Mouse (Mus musculus) forebrain, embryonic 15.5 days (tissue): ENCODE data around the gene Inka2. TPM values are rescaled to one million over a fixed set of nuclear protein-coding genes. Genes with fewer than 3 reads are reported as not detected.
"Not testable (repeated sequence)": the region's sequence is repeated elsewhere in the genome, so short reads cannot be mapped to it uniquely, and the experiment has no call there.

ENCODE experiments used
- ATAC-seq: fragments of 200-750 bp; cut with Nextera tagmentation; replicated peaks from 2 replicates; pipeline ENCODE4 v1.8.0; 2017; ENCODE audit warnings: mild to moderate bottlenecking, moderate TSS enrichment, moderate library complexity
- H3K27ac ChIP-seq: fragments of 300-500 bp; sonication (generic); replicated peaks from 2 replicates; pipeline ENCODE4 v1.5.1; 2015; ENCODE audit warnings: mild to moderate bottlenecking, inconsistent platforms
- H3K27me3 ChIP-seq: fragments of 300-500 bp; sonication (generic); 2 replicates; pipeline ENCODE4 v1.6.1; 2015; ENCODE audit warnings: inconsistent platforms
- H3K36me3 ChIP-seq: fragments of 300-500 bp; sonication (generic); 2 replicates; pipeline ENCODE4 v1.6.1; 2015; ENCODE audit warnings: mild to moderate bottlenecking, inconsistent platforms
- H3K4me1 ChIP-seq: fragments of 300-500 bp; sonication (generic); 2 replicates; pipeline ENCODE4 v1.6.1; 2015; ENCODE audit warnings: inconsistent platforms
- H3K4me2 ChIP-seq: fragments of 300-500 bp; sonication (generic); replicated peaks from 2 replicates; pipeline ENCODE4 v1.6.1; 2015; ENCODE audit warnings: mild to moderate bottlenecking, inconsistent platforms
- H3K4me3 ChIP-seq: fragments of 300-500 bp; sonication (generic); 2 replicates; pipeline ENCODE4 v1.5.1; 2015; ENCODE audit warnings: mild to moderate bottlenecking, inconsistent platforms
- H3K9ac ChIP-seq: fragments of 300-500 bp; sonication (generic); replicated peaks from 2 replicates; pipeline ENCODE4 v1.6.1; 2015; ENCODE audit warnings: mild to moderate bottlenecking, inconsistent platforms
- H3K9me3 ChIP-seq: fragments of 300-500 bp; sonication (generic); 2 replicates; pipeline ENCODE4 v1.6.1; 2016; ENCODE audit warnings: inconsistent platforms
- WGBS: fragments of 180-500 bp; shearing (Covaris S2); methylation state at CpG from one replicate; pipeline ENCODE4 v1.1.7; 2015; ENCODE audit warnings: mixed read lengths; 5-methylcytosine and 5-hydroxymethylcytosine counted together
- polyA plus RNA-seq: library from polyadenylated mRNA; unstranded; fragments of >200 nt; fragmentation: Nextera tagmentation; extraction: Ambion mirVana; gene quantifications from 2 replicates; pipeline ENCODE4 v1.2.1, GENCODE M21; 2015

Inka2 gene
- polyA plus RNA-seq, 1 experiment from 2014 or later, result 3.1 TPM

DNA sequence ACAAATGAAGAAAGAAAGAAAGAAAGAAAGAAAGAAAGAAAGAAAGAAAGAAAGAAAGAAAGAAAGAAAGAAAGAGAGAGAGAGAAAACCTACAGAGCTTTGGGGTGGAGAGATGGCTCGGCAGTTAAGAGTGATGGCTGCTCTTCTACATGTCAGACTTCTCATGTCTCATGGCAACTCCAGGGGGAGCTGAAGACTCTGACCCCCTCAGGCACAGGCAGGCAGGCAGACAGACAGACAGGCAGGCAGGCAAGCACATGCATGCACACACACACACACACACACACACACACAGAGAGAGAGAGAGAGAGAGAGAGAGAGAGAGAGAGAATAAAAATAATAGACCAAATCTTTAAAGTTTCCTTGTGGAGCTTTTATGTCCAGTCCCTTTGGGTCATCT, 3.6 kb upstream of the Inka2 start:
- not testable (repeated sequence) for H3K9me3 ChIP-seq, H3K27me3 ChIP-seq, H3K4me3 ChIP-seq, H3K36me3 ChIP-seq, H3K4me2 ChIP-seq, H3K27ac ChIP-seq, H3K9ac ChIP-seq, ATAC-seq
- WGBS, result 48% methylated on average over 1 of the region's 1 CpGs
- H3K4me1 ChIP-seq, result peaks cover 30% of the 10 kb centered on the region

DNA sequence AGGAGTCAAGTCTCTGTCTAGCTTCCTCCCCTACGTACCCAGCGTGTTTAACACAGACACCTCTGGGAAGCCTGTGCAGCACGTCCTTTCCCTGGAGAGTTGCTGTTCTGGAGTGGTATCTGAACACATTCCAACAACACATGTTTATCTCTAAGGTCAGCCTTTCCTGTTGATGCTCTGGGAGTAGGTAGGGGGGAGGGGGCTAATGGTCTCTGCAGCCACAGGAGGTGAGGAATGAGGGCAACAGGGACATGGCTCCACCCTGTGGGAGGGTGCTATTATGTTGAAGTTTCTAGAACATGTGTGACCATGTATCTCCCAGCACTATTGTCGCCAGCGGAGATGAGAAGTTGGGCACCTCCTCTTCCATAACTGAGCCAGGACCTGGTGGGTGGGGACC, 3.0 kb upstream of the Inka2 start:
- H3K9ac ChIP-seq, result no peak overlapping the region
- no peaks in the 10 kb centered on the region for H3K36me3 ChIP-seq
- WGBS, result 73% methylated on average over 5 of the region's 5 CpGs
- no peak for ATAC-seq
- peaks cover 30% of the 10 kb centered on the region for H3K4me1 ChIP-seq
- no peaks in the 10 kb centered on the region for H3K9me3 ChIP-seq
- H3K27me3 ChIP-seq, result no peaks in the 10 kb centered on the region; the same call in 1 of the 2 replicates
- no peak overlapping the region for H3K27ac ChIP-seq
- H3K4me2 ChIP-seq, result no peak overlapping the region
- no peak overlapping the region for H3K4me3 ChIP-seq

DNA sequence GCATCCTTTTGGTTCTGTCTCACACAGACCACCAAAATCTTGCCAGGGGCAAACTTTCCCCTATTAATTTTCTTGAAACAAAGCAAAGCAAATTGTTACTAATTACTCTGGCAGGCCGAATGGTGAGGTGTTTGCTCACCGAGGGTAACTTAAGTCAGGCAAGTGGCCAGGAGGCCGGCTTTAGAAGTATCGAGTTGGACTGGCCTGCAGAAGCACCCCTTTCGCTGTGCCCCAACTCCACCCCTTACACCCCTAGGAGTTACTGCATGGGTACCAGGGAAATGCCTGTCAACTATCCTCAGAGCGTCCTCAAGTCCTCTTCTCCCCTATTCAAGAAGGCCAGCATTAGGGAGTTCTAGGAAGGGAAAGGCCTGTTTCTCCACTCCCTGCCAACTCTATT, 828 bp upstream of the Inka2 start:
- no peak overlapping the region for H3K4me3 ChIP-seq
- WGBS, result 42% methylated on average over 6 of the region's 6 CpGs
- H3K4me2 ChIP-seq, result no peak overlapping the region
- no peak overlapping the region for H3K27ac ChIP-seq
- H3K9me3 ChIP-seq, result no peaks in the 10 kb centered on the region
- ATAC-seq, result no peak
- H3K27me3 ChIP-seq, result no peaks in the 10 kb centered on the region; the same call in 1 of the 2 replicates
- no peak overlapping the region for H3K9ac ChIP-seq
- H3K36me3 ChIP-seq, result no peaks in the 10 kb centered on the region
- H3K4me1 ChIP-seq, result peaks cover 28% of the 10 kb centered on the region

DNA sequence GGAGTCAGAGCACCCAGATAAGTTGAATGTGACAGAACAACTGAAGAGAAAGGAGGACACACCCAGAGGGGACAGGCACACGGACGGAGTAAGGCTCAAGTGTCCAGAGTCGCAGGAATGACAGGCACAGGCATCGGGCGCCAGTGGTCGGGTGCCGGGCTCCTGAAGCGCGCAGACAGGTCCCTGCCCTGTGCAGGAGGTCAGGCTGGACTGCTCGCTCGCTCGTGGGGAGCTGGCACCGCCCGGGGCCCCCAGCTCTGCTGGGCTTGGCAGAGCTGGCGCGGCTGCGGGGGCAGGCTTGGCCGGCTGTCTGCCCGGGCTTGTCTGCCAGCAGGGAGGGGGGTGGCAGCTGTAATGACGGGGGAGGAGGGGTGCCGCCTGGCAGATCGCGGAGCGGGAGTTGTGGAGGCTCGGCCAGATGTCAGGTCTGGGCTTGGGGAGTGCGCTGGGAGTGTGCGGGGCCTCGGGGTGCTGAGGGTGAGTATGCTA, 706 bp downstream of the Inka2 start:
- ATAC-seq, result peak; percentile 72
- peaks cover 30% of the 10 kb centered on the region for H3K4me1 ChIP-seq
- no peaks in the 10 kb centered on the region for H3K36me3 ChIP-seq
- WGBS, result under 1% methylated on average over 28 of the region's 28 CpGs
- H3K4me2 ChIP-seq, result peak overlapping the region; percentile 96
- peak overlapping the region; percentile 62 for H3K27ac ChIP-seq
- H3K9ac ChIP-seq, result peak overlapping the region; percentile 49
- no peaks in the 10 kb centered on the region for H3K9me3 ChIP-seq
- H3K27me3 ChIP-seq, result no peaks in the 10 kb centered on the region; the same call in 1 of the 2 replicates
- peak overlapping the region; percentile 49 for H3K4me3 ChIP-seq

DNA sequence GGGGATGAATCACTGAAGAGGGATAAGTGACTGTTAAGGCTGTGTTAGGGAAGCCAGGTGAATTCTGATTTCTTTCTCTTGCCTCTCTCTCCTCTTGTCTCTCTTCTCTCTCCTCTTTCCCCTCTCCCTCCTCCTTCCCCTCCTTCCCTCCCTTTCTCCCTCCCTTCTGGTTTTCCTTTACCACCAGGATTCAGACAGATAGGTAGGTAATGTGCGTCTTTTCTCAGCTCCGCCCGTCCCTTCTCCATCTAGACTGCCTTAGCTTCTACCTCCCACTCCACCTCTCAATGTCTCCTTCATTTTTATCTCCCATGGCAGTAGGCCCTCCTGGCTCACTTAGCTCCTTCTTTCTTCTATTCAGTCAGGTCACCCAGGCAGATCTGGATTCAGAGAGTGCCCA, 1.2 kb downstream of the Inka2 start:
- no peaks in the 10 kb centered on the region; the same call in 1 of the 2 replicates for H3K27me3 ChIP-seq
- H3K4me3 ChIP-seq, result peak overlapping the region; percentile 49
- H3K4me1 ChIP-seq, result peaks cover 34% of the 10 kb centered on the region
- peak overlapping the region; percentile 62; the same call in 1 of the 2 replicates for H3K27ac ChIP-seq
- no peaks in the 10 kb centered on the region for H3K9me3 ChIP-seq
- WGBS, result 25% methylated on average over 3 of the region's 3 CpGs
- H3K9ac ChIP-seq, result peak overlapping the region; percentile 49
- ATAC-seq, result no peak
- peak overlapping the region; percentile 96 for H3K4me2 ChIP-seq
- no peaks in the 10 kb centered on the region for H3K36me3 ChIP-seq

DNA sequence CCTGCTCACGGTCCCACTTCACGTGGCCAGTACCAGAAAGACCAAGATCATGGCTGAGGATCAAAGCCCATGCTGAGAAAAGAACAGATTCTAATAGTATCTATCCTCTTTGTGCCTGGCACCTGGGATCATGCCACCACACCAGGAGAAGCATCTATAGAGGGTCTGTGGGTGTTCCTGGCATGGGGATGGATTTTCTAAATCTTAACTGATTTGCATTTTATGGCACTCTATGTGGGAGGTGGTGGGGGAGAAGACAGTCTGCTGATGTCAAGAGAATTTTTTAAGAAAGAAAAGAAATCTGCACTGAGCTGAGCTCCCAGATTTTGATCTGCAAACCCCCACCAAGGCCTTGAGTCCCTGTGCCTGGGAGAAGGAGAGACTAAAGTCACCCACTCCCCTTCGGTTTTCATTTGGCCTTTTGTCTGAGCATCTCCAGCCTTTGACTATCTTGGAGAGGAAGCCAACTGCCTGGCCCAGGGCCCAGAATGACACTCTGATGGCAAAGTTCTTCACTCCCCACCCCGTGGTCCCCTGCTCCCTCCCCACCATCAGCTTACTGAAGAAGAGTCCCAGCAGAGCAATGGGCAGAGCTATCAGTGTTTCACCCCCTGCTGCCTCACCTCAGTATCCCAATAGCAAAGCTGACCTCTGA, 2.1 kb downstream of the Inka2 start:
- H3K4me2 ChIP-seq, result no peak overlapping the region; the same call in 1 of the 2 replicates
- no peak overlapping the region for H3K9ac ChIP-seq
- no peak overlapping the region for H3K27ac ChIP-seq
- H3K9me3 ChIP-seq, result no peaks in the 10 kb centered on the region
- H3K4me1 ChIP-seq, result peaks cover 36% of the 10 kb centered on the region
- H3K27me3 ChIP-seq, result no peaks in the 10 kb centered on the region; the same call in 1 of the 2 replicates
- H3K36me3 ChIP-seq, result no peaks in the 10 kb centered on the region
- H3K4me3 ChIP-seq, result peak overlapping the region; percentile 49; the same call in 1 of the 2 replicates
- WGBS, result 33% methylated on average over 4 of the region's 4 CpGs
- ATAC-seq, result no peak

DNA sequence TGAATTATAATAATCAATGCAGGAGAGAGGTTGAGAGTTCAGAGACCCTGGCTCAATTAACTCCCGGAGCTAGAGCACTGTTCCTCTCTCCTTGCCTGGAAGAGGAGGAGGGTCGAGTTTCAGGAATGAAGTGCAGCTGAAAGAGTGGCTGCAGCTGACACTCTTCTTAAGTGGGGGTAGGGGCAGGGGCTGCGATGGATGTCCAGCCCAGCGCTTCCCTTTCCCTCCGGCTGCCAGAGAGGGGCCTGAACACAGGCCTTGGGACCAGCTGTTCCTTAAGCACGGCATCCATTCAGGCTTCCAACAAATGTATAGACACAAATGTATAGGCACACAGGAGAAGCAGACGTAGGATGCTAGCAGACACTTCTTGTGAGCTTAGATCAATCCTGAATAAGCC, 3.2 kb downstream of the Inka2 start:
- no peak overlapping the region for H3K4me2 ChIP-seq
- no peak overlapping the region for H3K27ac ChIP-seq
- no peaks in the 10 kb centered on the region for H3K36me3 ChIP-seq
- H3K9me3 ChIP-seq, result no peaks in the 10 kb centered on the region
- 23% methylated on average over 7 of the region's 7 CpGs for WGBS
- no peak for ATAC-seq
- H3K4me3 ChIP-seq, result no peak overlapping the region
- no peaks in the 10 kb centered on the region; the same call in 1 of the 2 replicates for H3K27me3 ChIP-seq
- H3K4me1 ChIP-seq, result peaks cover 36% of the 10 kb centered on the region
- no peak overlapping the region for H3K9ac ChIP-seq

DNA sequence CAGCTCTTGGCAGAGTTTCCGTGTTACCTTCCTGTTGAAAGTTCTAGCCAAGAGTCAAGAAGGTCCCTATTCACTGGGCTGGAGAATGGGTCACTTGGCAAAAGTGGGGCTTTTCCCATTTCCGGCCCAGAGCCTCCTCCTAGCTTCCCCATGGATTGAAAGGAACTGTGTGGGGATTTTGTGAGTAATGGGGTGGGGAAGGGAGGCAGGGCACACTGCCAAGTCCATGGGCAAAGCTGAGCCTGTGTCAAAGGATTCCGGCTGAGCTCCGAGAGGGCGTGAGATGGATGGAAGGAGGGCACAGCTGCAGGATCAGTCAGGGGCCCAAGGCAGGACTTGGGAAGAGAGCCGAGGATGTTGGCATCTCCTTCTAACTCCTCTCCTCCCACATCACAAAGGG, 5.8 kb downstream of the Inka2 start:
- ATAC-seq, result 0 out of 2 replicates have a peak, but pooled peaks have one; percentile 26
- Histone ChIP-seq H3K9ac (no peak overlapping the region), H3K4me3 (no peak overlapping the region), H3K36me3 (no peaks in the 10 kb centered on the region), H3K27me3 (no peaks in the 10 kb centered on the region), H3K4me1 (peaks cover 26% of the 10 kb centered on the region), H3K9me3 (no peaks in the 10 kb centered on the region), H3K4me2 (no peak overlapping the region), H3K27ac (peak overlapping the region; percentile 15; the same call in 1 of the 2 replicates)
- WGBS, result 16% methylated on average over 6 of the region's 6 CpGs

DNA sequence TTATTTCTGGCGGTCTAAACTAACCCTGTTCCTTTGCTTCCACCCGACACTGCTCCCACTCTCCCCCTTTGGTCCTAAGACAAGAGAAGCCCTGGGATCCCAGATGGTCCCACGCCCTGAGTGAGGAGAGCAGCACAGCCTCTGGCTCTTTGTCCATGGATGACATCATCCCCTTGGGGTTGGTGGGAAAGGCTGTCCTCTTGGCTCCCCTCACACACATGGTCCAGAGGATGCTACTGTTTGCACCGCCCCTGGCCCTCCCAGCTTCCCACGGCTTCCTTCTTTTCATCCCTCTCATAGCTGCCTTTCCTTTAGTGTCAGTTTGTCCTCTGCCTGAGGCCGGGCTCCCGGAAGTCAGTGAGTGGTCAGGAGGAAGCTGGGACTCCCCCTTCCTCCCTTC, 7.3 kb downstream of the Inka2 start:
- no peaks in the 10 kb centered on the region for H3K36me3 ChIP-seq
- H3K4me1 ChIP-seq, result peaks cover 11% of the 10 kb centered on the region
- H3K4me2 ChIP-seq, result no peak overlapping the region
- no peaks in the 10 kb centered on the region for H3K27me3 ChIP-seq
- no peak overlapping the region for H3K27ac ChIP-seq
- H3K9me3 ChIP-seq, result no peaks in the 10 kb centered on the region
- no peak for ATAC-seq
- no peak overlapping the region for H3K4me3 ChIP-seq
- WGBS, result 78% methylated on average over 7 of the region's 7 CpGs
- no peak overlapping the region for H3K9ac ChIP-seq

DNA sequence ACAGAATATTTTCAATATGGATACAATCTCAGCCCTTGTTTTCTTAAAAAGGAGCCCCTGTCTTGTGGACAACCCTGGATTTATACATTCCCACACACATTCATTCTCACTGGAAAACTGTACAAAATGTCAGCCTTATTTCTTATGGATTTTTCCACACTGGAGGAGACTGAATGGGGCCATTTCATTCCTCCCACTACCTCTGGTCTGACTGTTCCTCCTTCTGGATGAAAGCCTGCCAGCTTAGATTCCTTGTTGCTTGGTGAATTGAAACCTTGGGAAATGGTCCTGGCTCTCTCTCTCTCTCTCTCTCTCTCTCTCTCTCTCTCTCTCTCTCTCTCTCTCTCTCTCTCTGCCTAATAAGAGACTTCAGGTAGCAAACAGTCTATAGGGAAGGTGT, 8.4 kb downstream of the Inka2 start:
- no peaks in the 10 kb centered on the region for H3K27me3 ChIP-seq
- no peak overlapping the region for H3K9ac ChIP-seq
- no peak overlapping the region for H3K27ac ChIP-seq
- H3K4me2 ChIP-seq, result no peak overlapping the region
- ATAC-seq, result no peak
- H3K4me3 ChIP-seq, result no peak overlapping the region
- peaks cover 8% of the 10 kb centered on the region for H3K4me1 ChIP-seq
- no peaks in the 10 kb centered on the region for H3K36me3 ChIP-seq
- H3K9me3 ChIP-seq, result no peaks in the 10 kb centered on the region

DNA sequence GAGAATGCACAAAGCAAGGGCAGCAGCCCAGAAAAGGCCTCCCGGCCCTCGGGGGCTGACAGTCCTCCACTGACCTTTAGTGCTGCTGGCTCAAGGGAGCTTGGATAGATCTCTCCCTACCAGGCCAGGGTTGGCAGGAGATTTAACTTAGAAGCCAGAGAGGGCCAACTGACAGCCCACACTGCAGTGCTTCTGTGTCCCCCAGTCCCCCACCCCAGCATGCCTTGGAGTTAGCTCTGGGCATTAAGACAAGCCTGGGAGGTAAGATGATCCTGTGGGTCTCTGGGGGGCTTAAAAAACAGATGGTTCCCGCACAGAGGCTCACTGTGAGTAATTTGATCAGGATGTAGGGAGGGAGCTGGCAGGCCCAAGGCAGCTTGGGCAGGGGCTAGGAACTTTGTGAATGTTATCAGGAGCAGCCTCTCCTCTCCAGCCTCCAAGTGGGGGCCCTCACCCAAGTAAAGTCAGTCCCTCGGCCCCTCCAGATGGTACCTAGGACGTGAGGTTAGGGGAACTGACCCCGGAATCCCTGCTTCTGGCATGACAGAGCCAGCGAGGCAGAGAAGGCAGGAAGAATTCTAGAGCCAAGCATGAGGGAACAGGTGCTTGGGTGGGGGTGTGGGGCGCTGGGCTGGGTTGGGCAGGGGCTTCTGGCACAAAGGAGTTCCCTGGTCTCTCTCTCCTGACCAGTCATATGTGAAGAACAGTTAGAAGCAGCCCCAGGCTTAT, 9.9 kb downstream of the Inka2 start:
- no peak overlapping the region for H3K9ac ChIP-seq

DNA sequence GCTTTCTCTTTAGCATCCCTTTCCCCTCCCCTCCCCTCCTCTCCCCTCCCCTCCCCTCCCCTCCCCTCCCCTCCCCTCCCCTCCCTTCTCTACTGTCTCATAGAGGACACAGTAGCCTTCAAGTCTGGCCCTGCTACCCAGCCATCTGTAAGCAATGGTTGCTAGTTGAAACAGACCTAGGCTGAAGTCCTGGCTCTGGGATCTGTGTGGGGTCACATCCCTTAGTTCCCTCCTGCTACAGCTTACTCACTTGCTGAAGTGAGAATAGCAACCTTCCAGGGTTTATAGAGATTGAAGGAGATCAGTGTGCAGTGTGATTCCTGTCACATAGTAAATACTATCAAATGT, 10.4 kb downstream of the Inka2 start:
- Histone ChIP-seq H3K4me3 (no peak overlapping the region), H3K27me3 (no peaks in the 10 kb centered on the region), H3K4me1 (peaks cover 15% of the 10 kb centered on the region), H3K36me3 (no peaks in the 10 kb centered on the region), H3K9me3 (no peaks in the 10 kb centered on the region), H3K9ac (no peak overlapping the region), H3K4me2 (no peak overlapping the region), H3K27ac (no peak overlapping the region)
- ATAC-seq, result no peak

More for the DNA sequence above, 9.9 kb downstream of the Inka2 start:
- H3K27me3 ChIP-seq, result no peaks in the 10 kb centered on the region
- peaks cover 15% of the 10 kb centered on the region for H3K4me1 ChIP-seq
- H3K4me2 ChIP-seq, result no peak overlapping the region
- H3K27ac ChIP-seq, result no peak overlapping the region
- ATAC-seq, result 0 out of 2 replicates have a peak, but pooled peaks have one; percentile 9
- no peaks in the 10 kb centered on the region for H3K9me3 ChIP-seq
- 22% methylated on average over 8 of the region's 8 CpGs for WGBS
- no peaks in the 10 kb centered on the region for H3K36me3 ChIP-seq
- no peak overlapping the region for H3K4me3 ChIP-seq
